12 mouse cellular contexts compared by ENCODE assay signal in genomic region chr12:102555850-102556249, GRCm38 (mm10). TPM values are rescaled to one million over a fixed set of nuclear protein-coding genes. Genes with fewer than 3 reads are reported as not detected.
DNase-seq lines count a peak whose midpoint lies in the region; ATAC-seq lines count a peak whose summit lies in the region.
"Had no signal": no experiment of that assay in that cellular context is flagged by ENCODE, and none has a peak within 500 bp of the region (broad histone marks: within the 10 kb centered on the region; RNA-seq: fewer than 3 reads in every experiment).

No protein-coding gene starts in this region.

- no peaks in the 10 kb centered on the region for H3K36me3 ChIP-seq in forebrain, embryonic 10.5 days (replicated peaks)
- H3K36me3 ChIP-seq in hindbrain, embryonic 14.5 days (replicated peaks; ENCODE audit: control insufficient read depth, insufficient read depth), result peaks cover 11% of the 10 kb centered on the region; the same call in 1 of the 2 replicates
- peaks cover 3% of the 10 kb centered on the region; the same call in 1 of the 2 replicates for H3K36me3 ChIP-seq in neural tube, embryonic 15.5 days
- H3K36me3 ChIP-seq: stomach, embryonic 15.5 days had no signal

- no peaks in the 10 kb centered on the region for H3K9me3 ChIP-seq in forebrain, embryonic 10.5 days
- H3K9me3 ChIP-seq in hindbrain, embryonic 14.5 days (ENCODE audit: control insufficient read depth, low read length), result no peaks in the 10 kb centered on the region
- H3K9me3 ChIP-seq in neural tube, embryonic 15.5 days (replicated peaks), result no peaks in the 10 kb centered on the region
- H3K9me3 ChIP-seq: stomach, embryonic 15.5 days had no signal

- H3K4me2 ChIP-seq in hindbrain, embryonic 14.5 days (replicated peaks), result peak overlapping the region; percentile 82
- H3K4me2 ChIP-seq in neural tube, embryonic 15.5 days, result peak overlapping the region; percentile 70
- H3K4me2 ChIP-seq: stomach, embryonic 15.5 days had no signal

- no peak for ATAC-seq in hindbrain, embryonic 14.5 days (ENCODE audit: low FRiP score)
- no peak; the same call in 1 of the 2 replicates for ATAC-seq in neural tube, embryonic 15.5 days (ENCODE audit: low FRiP score)

- H3K9ac ChIP-seq in hindbrain, embryonic 14.5 days, result peak overlapping the region; percentile 89; the same call in 1 of the 2 replicates
- peak overlapping the region; percentile 72 for H3K9ac ChIP-seq in neural tube, embryonic 15.5 days (replicated peaks)
- H3K9ac ChIP-seq: stomach, embryonic 15.5 days had no signal

- H3K4me1 ChIP-seq in forebrain, embryonic 10.5 days, result peaks cover 32% of the 10 kb centered on the region
- peaks cover 20% of the 10 kb centered on the region for H3K4me1 ChIP-seq in hindbrain, embryonic 14.5 days (replicated peaks; ENCODE audit: control insufficient read depth, insufficient read depth, low read length)
- peaks cover 29% of the 10 kb centered on the region for H3K4me1 ChIP-seq in neural tube, embryonic 15.5 days
- H3K4me1 ChIP-seq: stomach, embryonic 15.5 days had no signal

- 0 out of 2 replicates have a peak overlapping the region, but pooled peaks have one; percentile 60 for H3K4me3 ChIP-seq in forebrain, embryonic 10.5 days
- peak overlapping the region; percentile 81 for H3K4me3 ChIP-seq in hindbrain, embryonic 14.5 days (replicated peaks; ENCODE audit: low read length)
- H3K4me3 ChIP-seq in neural tube, embryonic 15.5 days (replicated peaks), result peak overlapping the region; percentile 64
- H3K4me3 ChIP-seq: myocyte had no signal

- peaks cover 29% of the 10 kb centered on the region for H3K27me3 ChIP-seq in forebrain, embryonic 10.5 days (ENCODE audit: poor library complexity, severe bottlenecking)
- H3K27me3 ChIP-seq in hindbrain, embryonic 14.5 days (ENCODE audit: control insufficient read depth, insufficient read depth, low read length), result no peaks in the 10 kb centered on the region
- 0 out of 2 replicates have a peak, but pooled peaks cover 8% of the 10 kb centered on the region for H3K27me3 ChIP-seq in neural tube, embryonic 15.5 days (replicated peaks)

- WGBS in forebrain, embryonic 10.5 days, result 87% methylated on average over 3 of the region's 3 CpGs
- 50% methylated on average over 2 of the region's 3 CpGs for WGBS in hindbrain, embryonic 14.5 days
- 37% methylated on average over 3 of the region's 3 CpGs for WGBS in neural tube, embryonic 15.5 days

- no peak overlapping the region for H3K27ac ChIP-seq in forebrain, embryonic 10.5 days
- H3K27ac ChIP-seq in hindbrain, embryonic 14.5 days, result no peak overlapping the region
- H3K27ac ChIP-seq in neural tube, embryonic 15.5 days (replicated peaks), result no peak overlapping the region
- H3K27ac ChIP-seq: stomach, embryonic 15.5 days had no signal

- peak; percentile 57 for DNase-seq in retina, postnatal 1 day
- no peak for DNase-seq in retina, embryonic 14.5 days (ENCODE audit: low spot score)
- no peak for DNase-seq in forebrain, embryonic 10.5 days (ENCODE audit: extremely low spot score, low spot score)
- DNase-seq in hindbrain, embryonic 14.5 days (ENCODE audit: low spot score), result no peak
- no peak for DNase-seq in frontal cortex, postnatal 10 days (ENCODE audit: low spot score in 2 of 2)
- DNase-seq in lung, postnatal 14 days, result no peak
- DNase-seq: gastrocnemius, postnatal 10 days; kidney, adult 18-20 months had no signal

RNA-seq across cellular contexts. Expression of gene Chga, which starts 1.1 kb away (rescaled TPM):
- polyA plus RNA-seq in forebrain, embryonic 10.5 days (2016; fragmentation: Nextera tagmentation; extraction: Ambion mirVana), result 6.7 and 9.2 TPM in 2 replicates
- polyA plus RNA-seq in hindbrain, embryonic 14.5 days (2014; fragmentation: Nextera tagmentation; extraction: Ambion mirVana), result 109 and 123 TPM in 2 replicates
- polyA plus RNA-seq in neural tube, embryonic 15.5 days (2015; fragmentation: Nextera tagmentation; extraction: Ambion mirVana), result 178 and 204 TPM in 2 replicates
- polyA plus RNA-seq: heart, postnatal 0 days; myocyte had no signal

Comparison
In these comparisons a context has a peak if more than half of its experiments do, and no peak if none do; other contexts are left out.
1. RNA of gene Chga, which starts 1.1 kb away (polyA plus RNA-seq): 178 to 204 TPM in neural tube, embryonic 15.5 days and 109 to 123 TPM in hindbrain, embryonic 14.5 days; 6.7 to 9.2 TPM in forebrain, embryonic 10.5 days; every median in the first group is over 10 times any median in the second.
2. Peak in every context shown above with its lines, with median percentiles within 50 percentile points of each other: H3K4me3 ChIP-seq.